Mouse (Mus musculus) liver, postnatal 0 days (tissue): ENCODE measurements around the gene Ip6k3. TPM values are rescaled to one million over a fixed set of nuclear protein-coding genes. Genes with fewer than 3 reads are reported as not detected.
A peak's percentile ranks its signal among the peaks of the same experiment; 100 is the strongest.

Experiments used
- ATAC-seq: fragments of 200-750 bp; cut with Nextera tagmentation; 2 replicates; pipeline ENCODE4 v1.8.0; 2017; ENCODE audit warnings: mild to moderate bottlenecking, moderate library complexity
- DNase-seq: peaks from one replicate; pipeline ENCODE4 v3.0.0-alpha.2; 2016
- H3K27ac ChIP-seq: fragments of 300-500 bp; sonication (generic); 2 replicates; pipeline ENCODE4 v1.5.1; 2014; ENCODE audit warnings: antibody characterized with exemption, moderate library complexity, mild to moderate bottlenecking, low read depth
- H3K27me3 ChIP-seq: fragments of 300-500 bp; sonication (generic); 2 replicates; pipeline ENCODE4 v1.6.1; 2014; ENCODE audit warnings: low read length, control low read depth, mixed read lengths; ENCODE audit not compliant: insufficient read depth
- H3K36me3 ChIP-seq: fragments of 300-500 bp; sonication (generic); replicated peaks from 2 replicates; pipeline ENCODE4 v1.6.1; 2014; ENCODE audit warnings: mild to moderate bottlenecking, control low read depth, low read length, moderate library complexity, mixed read lengths; ENCODE audit not compliant: insufficient read depth
- H3K4me1 ChIP-seq: fragments of 300-500 bp; sonication (generic); 2 replicates; pipeline ENCODE4 v1.6.1; 2014; ENCODE audit warnings: antibody characterized with exemption, mild to moderate bottlenecking, control low read depth; ENCODE audit not compliant: insufficient read depth
- H3K4me2 ChIP-seq: fragments of 300-500 bp; sonication (generic); 2 replicates; pipeline ENCODE4 v1.6.1; 2014; ENCODE audit warnings: low read depth, mild to moderate bottlenecking, low read length, moderate library complexity, mixed read lengths
- H3K4me3 ChIP-seq: fragments of 300-500 bp; sonication (generic); 2 replicates; pipeline ENCODE4 v1.5.1; 2014; ENCODE audit warnings: low read depth, low read length
- H3K9ac ChIP-seq: fragments of 300-500 bp; sonication (generic); replicated peaks from 2 replicates; pipeline ENCODE4 v1.6.1; 2014; ENCODE audit warnings: mild to moderate bottlenecking, moderate library complexity
- H3K9me3 ChIP-seq: fragments of 300-500 bp; sonication (generic); 2 replicates; pipeline ENCODE4 v1.6.1; 2016; ENCODE audit warnings: mild to moderate bottlenecking, control low read depth, low read length, mixed read lengths
- CTCF ChIP-seq: sonication (generic); IDR thresholded peaks from 2 replicates; pipeline ENCODE4 v1.5.1; 2016; ENCODE audit warnings: antibody characterized with exemption, low read depth
- EP300 ChIP-seq: IDR thresholded peaks from 2 replicates; pipeline ENCODE4 v1.6.1; 2016; ENCODE audit warnings: antibody characterized with exemption, low read depth, mild to moderate bottlenecking
- WGBS: fragments of 180-500 bp; shearing (Covaris S2); extraction: QIAGEN DNeasy Blood & Tissue Kit; methylation state at CpG from one replicate; pipeline ENCODE4 v1.1.7; 2014; ENCODE audit not compliant: insufficient replicate concordance; 5-methylcytosine and 5-hydroxymethylcytosine counted together
- polyA plus RNA-seq: library from polyadenylated mRNA; unstranded; fragments of >200 nt; fragmentation: Nextera tagmentation; extraction: Ambion mirVana; gene quantifications from 2 replicates; pipeline ENCODE4 v1.2.1, GENCODE M21; 2015

Ip6k3 gene
- 0.06 and 0.34 TPM in 2 replicates for polyA plus RNA-seq

DNA sequence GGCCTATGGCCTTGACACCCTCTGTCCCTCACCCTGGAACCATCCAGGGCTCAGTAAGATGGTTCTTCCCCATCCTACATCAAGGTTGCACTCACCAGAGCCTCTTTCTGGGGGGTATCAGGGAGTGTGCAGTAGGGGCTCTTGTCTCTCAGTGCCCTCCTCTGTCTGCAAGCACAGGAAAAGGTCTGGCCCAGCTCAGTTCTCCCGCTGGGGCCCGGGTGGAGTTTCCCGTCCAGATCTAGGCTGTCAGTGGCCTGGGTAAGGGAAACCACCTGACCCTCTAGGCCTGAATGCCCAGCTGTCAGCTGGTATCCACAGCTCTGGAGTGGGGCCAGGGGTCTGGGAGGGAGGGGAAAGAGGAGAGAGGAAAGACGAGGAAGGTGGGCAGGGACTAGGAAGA, at the start of gene Ip6k3:
Ip6k3 (minus strand) TSS at position 251 of the 400 bp plus-strand sequence.
- H3K4me1 ChIP-seq = no peaks in the 10 kb centered on the region
- H3K36me3 ChIP-seq = no peaks in the 10 kb centered on the region
- no peak within 1 kb of the TSS for H3K4me3 ChIP-seq
- no peak for TF ChIP-seq EP300
- TF ChIP-seq CTCF = no peak
- H3K9me3 ChIP-seq = no peaks in the 10 kb centered on the region
- H3K4me2 ChIP-seq = no peak within 1 kb of the TSS
- WGBS = 61% methylated on average over 4 of the region's 4 CpGs
- no peak within 1 kb of the TSS for H3K9ac ChIP-seq
- ATAC-seq (no peak), DNase-seq (no peak)
- H3K27me3 ChIP-seq = no peaks in the 10 kb centered on the region
- H3K27ac ChIP-seq = no peak within 1 kb of the TSS

DNA sequence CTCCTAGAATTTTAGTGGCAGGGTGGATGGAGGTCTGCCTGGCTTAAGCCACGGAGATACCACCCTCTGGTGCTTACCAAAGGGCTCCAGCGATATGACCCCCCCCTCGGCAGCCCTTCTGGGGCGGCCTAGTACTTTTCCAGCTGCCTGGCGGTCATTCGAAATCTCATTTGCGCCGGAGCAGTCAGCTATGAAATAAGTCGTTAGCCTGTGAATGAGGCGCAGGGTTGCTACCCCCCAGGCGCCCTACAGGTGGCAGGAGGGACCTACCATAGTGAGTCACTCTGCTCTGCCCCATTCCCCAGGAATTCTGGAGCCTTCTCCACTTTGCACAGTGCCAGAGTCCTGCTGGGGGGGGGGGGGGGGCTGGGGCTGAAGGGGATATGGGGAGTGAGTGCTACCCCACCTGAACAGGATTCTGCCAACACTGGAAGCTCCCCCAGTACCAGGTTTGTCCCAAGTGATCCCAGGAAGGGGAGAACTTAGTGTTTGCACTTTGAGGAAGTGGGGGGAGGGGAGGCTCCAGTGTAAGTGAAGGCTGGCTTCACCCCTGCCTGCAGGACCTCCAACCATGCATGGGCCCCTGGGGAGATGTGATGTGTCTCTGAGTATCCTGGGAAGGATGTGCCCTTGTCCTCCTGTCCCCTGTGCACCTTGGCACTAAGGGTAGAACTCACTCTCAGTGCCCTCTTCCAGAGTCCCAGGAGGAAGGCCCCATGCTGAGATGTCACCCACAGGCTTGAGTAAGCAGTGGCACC, 45.4 kb upstream of the Ip6k3 start:
- DNase-seq (peak; percentile 57), ATAC-seq (peak; percentile 48; the same call in 1 of the 2 replicates)
- no peaks in the 10 kb centered on the region for H3K27me3 ChIP-seq
- H3K9me3 ChIP-seq = no peaks in the 10 kb centered on the region
- H3K4me3 ChIP-seq = no peak overlapping the region
- H3K9ac ChIP-seq = no peak overlapping the region
- no peaks in the 10 kb centered on the region for H3K36me3 ChIP-seq
- H3K27ac ChIP-seq = no peak overlapping the region
- peak overlapping the region; percentile 38 for H3K4me2 ChIP-seq
- WGBS = 13% methylated on average over 11 of the region's 11 CpGs
- TF ChIP-seq CTCF (peak; percentile 59), EP300 (no peak)
- peaks cover 3% of the 10 kb centered on the region; the same call in 1 of the 2 replicates for H3K4me1 ChIP-seq

DNA sequence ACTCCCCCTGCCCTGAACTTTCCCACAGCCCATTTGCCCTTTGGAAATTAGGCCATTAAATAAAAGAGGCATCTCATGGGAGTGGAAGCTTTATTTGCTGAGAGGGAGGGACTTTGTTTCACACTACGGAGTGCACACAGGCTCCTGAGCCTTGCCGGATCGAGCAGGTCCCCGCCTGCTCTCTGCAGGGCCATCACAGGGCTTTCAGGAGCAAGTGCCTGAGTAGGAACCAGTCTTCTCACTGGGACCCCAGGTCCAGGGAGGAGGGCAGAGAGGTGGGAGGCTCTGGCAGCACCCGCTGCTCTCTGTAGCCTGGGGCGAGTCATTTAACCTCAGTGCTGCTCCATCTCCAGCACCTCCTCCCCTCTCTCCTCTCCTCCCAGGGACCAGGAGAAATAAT, 44.4 kb upstream of the Ip6k3 start:
- TF ChIP-seq EP300 (no peak), CTCF (no peak)
- no peak overlapping the region for H3K27ac ChIP-seq
- H3K9me3 ChIP-seq = no peaks in the 10 kb centered on the region
- no peak overlapping the region for H3K4me3 ChIP-seq
- ATAC-seq (no peak), DNase-seq (no peak)
- no peak overlapping the region for H3K4me2 ChIP-seq
- no peaks in the 10 kb centered on the region for H3K36me3 ChIP-seq
- H3K4me1 ChIP-seq = peaks cover 3% of the 10 kb centered on the region; the same call in 1 of the 2 replicates
- no peaks in the 10 kb centered on the region for H3K27me3 ChIP-seq
- WGBS = 60% methylated on average over 6 of the region's 6 CpGs
- no peak overlapping the region for H3K9ac ChIP-seq

DNA sequence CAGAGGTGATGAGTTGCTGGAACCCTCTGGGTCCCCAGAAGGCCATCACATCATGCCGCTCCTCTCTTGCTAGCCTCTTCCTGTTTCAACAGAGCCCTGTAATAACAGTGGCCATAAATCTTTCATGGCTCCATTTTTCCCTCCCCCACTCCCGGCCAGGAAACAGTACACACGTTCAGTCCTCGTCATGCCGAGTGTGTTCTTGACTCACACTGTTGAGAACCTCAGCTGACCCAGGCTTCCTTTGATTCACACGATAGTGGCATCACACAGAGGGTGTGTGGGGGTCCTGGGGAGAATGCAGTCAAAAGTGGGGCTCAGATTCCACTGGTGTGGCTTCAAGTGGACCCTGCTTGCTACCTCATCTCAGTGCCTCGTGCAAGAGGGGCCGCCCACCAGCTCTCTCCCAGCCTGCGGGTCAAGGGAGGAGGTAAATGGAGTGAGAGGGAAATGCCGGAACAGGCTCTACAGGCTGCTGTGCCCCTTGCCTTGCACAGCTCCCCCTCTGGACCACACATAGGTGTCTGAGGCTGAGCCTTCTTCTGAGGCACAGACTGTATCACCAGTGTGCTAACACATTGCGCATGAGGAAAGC, 39.6 kb upstream of the Ip6k3 start:
- 40% methylated on average over 11 of the region's 11 CpGs for WGBS
- no peaks in the 10 kb centered on the region for H3K36me3 ChIP-seq
- no peaks in the 10 kb centered on the region for H3K9me3 ChIP-seq
- DNase-seq (no peak), ATAC-seq (no peak)
- no peak overlapping the region for H3K27ac ChIP-seq
- no peak overlapping the region for H3K9ac ChIP-seq
- TF ChIP-seq EP300 = no peak
- TF ChIP-seq CTCF = no peak
- H3K4me1 ChIP-seq = peaks cover 11% of the 10 kb centered on the region
- no peaks in the 10 kb centered on the region for H3K27me3 ChIP-seq
- H3K4me3 ChIP-seq = no peak overlapping the region
- no peak overlapping the region for H3K4me2 ChIP-seq

DNA sequence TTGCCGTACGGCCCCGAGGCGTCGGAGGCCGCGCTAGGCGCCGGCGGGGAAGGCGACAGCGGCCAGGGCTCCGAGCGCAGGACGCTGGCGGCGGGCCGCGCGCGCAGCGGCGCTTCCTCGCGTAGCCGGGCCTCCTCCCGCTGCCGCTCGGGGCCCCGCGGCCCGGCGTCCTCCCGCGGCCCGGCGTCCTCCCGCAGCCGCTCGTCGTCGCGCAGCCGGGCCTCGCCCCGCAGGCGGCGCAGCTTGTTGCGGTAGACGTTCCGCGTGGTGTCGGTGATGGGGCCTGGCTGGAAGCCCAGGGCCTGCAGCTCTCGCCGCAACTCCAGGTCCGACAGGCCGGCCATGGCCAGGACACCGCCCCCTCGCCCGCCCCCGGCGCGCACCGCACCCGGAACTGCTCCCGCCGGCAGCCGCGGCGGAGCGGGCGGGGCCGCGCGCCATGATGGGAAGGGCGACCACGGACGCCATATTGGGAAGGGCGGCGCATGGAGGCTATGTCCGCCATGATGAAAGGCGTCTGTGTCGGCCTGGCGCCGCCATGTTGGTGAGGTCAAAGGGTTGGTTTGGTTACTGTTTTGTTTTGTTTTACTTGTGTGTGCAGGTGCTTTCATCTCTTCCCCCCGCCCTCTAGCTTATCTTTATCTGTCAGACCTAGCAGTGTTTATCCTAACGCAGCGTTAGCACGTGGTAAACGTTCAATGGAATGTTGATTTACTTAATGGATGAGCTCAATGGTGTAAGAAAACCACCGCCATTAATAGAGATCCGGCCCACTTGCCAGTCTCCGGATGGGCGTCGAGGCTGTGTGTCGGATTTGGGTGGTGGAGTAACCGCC, 36.7 kb upstream of the Ip6k3 start, which contains the start of gene Lemd2:
Lemd2 (minus strand) TSS at position 395 of the 835 bp plus-strand sequence.
- 4% methylated on average over 60 of the region's 97 CpGs for WGBS
- Histone ChIP-seq H3K27me3 (no peaks in the 10 kb centered on the region), H3K4me1 (peaks cover 11% of the 10 kb centered on the region), H3K9ac (peak within 1 kb of the TSS; percentile 92), H3K4me2 (peak within 1 kb of the TSS; percentile 95), H3K36me3 (peaks cover 13% of the 10 kb centered on the region), H3K9me3 (no peaks in the 10 kb centered on the region), H3K27ac (peak within 1 kb of the TSS; percentile 95), H3K4me3 (peak within 1 kb of the TSS; percentile 86)
- ATAC-seq (peak; percentile 94), DNase-seq (peak; percentile 97)
- TF ChIP-seq EP300 = no peak
- TF ChIP-seq CTCF = no peak
